Mouse (Mus musculus) liver, adult 10 weeks (tissue): ENCODE measurements around the gene Arl4a. TPM values are rescaled to one million over a fixed set of nuclear protein-coding genes. Genes with fewer than 3 reads are reported as not detected.

Source experiments
- polyA plus RNA-seq: library from polyadenylated mRNA; stranded (reverse); fragments of 350-450 nt; fragmentation: Illumina TruSeq; extraction: RNeasy Lipid Tissue Mini Kit (QIAGEN cat#74804); gene quantifications from one replicate; pipeline ENCODE4 v1.2.3, GENCODE M21; 2014; ENCODE audit warnings: low read depth, low replicate concordance

Arl4a gene
- 105 TPM for polyA plus RNA-seq

DNA sequence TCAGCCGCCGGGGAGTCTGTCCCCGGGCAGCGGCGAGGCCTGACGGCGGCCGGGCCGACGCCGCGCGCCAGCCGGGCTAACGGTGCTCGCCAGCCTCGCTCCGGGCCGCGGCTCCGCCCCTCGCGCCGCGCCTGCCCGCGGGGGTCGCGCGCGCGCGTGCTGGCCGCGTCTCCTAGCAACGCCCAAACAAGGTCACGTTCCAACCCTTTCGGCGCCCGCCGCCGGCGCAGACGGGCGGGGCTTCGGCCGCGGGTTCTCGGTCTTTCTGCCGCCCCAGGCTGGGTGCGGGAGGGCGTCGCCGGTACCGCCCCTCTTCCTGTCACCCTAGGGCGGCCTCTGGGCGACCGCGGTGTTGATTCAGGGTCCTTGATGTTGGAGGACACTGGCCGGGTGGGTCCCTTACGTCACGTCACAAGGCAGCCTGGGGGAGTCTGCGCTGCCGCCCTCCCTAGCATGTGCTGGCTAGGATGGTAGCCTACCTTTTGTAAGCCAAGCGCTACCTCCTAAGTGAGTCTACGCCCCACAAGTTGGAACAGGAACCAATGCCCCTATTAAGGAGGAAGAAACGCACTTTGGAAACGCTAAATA is at the start of gene Arl4a:
Arl4a (minus strand) TSS at position 150 of the 588 bp plus-strand sequence.

Other genes with a start within 250 kb of the Arl4a start
- not detected for gene Scin, start 96.2 kb upstream of the Arl4a start, polyA plus RNA-seq
- not detected for gene Lsmem1, start 161.5 kb upstream of the Arl4a start, polyA plus RNA-seq
- gene Ifrd1, start 210.5 kb upstream of the Arl4a start, polyA plus RNA-seq, result 68.0 TPM